Mouse (Mus musculus) CH12.LX (cell line): ENCODE results near the gene Lgr6. TPM values are rescaled to one million over a fixed set of nuclear protein-coding genes. Genes with fewer than 3 reads are reported as not detected.

ENCODE experiments used
- DNase-seq: peaks from one replicate; pipeline ENCODE4 v3.0.0-alpha.2; 2013; ENCODE audit errors: extremely low read depth
- H3K27ac ChIP-seq: 2 replicates; pipeline ENCODE4 v1.5.1; 2012; ENCODE audit warnings: low read depth, mild to moderate bottlenecking, control low read depth, moderate library complexity; ENCODE audit not compliant: insufficient read depth
- H3K27me3 ChIP-seq: replicated peaks from 2 replicates; pipeline ENCODE3; 2012; ENCODE audit warnings: inconsistent platforms
- H3K36me3 ChIP-seq, 2 experiments: replicated peaks in 1 of 2; 2 replicates each; pipeline versions ENCODE3 to v1.6.1; 2012; ENCODE audit warnings: inconsistent platforms in 1 of 2, low read length in 1 of 2, mild to moderate bottlenecking in 1 of 2, mixed read lengths in 1 of 2, moderate library complexity in 1 of 2; ENCODE audit not compliant: control insufficient read depth in 1 of 2, insufficient read depth in 1 of 2
- H3K4me1 ChIP-seq, 2 experiments: 2 replicates each; pipeline ENCODE4 v1.6.1; 2012; ENCODE audit warnings: inconsistent platforms in 1 of 2, moderate library complexity in 1 of 2; ENCODE audit not compliant: insufficient read depth in 2 of 2, control insufficient read depth in 1 of 2
- H3K4me2 ChIP-seq: 2 replicates; pipeline ENCODE4 v1.6.1; 2012; ENCODE audit warnings: low read depth, mild to moderate bottlenecking, control low read depth; ENCODE audit not compliant: poor library complexity, insufficient read depth, severe bottlenecking
- H3K4me3 ChIP-seq, 3 experiments: fragments of 150-350 bp in 1 of 3; sonication (generic) in 1 of 3; replicated peaks in 1 of 3; 2 replicates each; pipeline versions ENCODE3 to v1.5.1; 2011 to 2012; ENCODE audit warnings: low read depth in 2 of 3, low read length in 2 of 3, mild to moderate bottlenecking in 2 of 3, moderate library complexity in 2 of 3, control low read depth in 1 of 3, improper control_type of control experiment in 1 of 3, inconsistent platforms in 1 of 3, mixed read lengths in 1 of 3; ENCODE audit not compliant: poor library complexity in 1 of 3
- H3K79me2 ChIP-seq: replicated peaks from 2 replicates; pipeline ENCODE4 v1.6.1; 2012; ENCODE audit warnings: mild to moderate bottlenecking, moderate library complexity; ENCODE audit not compliant: control insufficient read depth, poor library complexity, insufficient read depth, severe bottlenecking; ENCODE audit errors: extremely low read depth
- H3K9ac ChIP-seq: 2 replicates; pipeline ENCODE4 v1.6.1; 2012; ENCODE audit warnings: low read depth, mild to moderate bottlenecking, control low read depth, moderate library complexity; ENCODE audit not compliant: insufficient read depth
- H3K9me3 ChIP-seq: replicated peaks from 2 replicates; pipeline ENCODE3; 2012; ENCODE audit warnings: low read length, inconsistent platforms, mixed read lengths
- BHLHE40 ChIP-seq: IDR thresholded peaks from 2 replicates; pipeline ENCODE4 v1.6.1; 2011; ENCODE audit warnings: mild to moderate bottlenecking, low read depth, low read length, improper control_type of control experiment
- CHD2 ChIP-seq: IDR thresholded peaks from 2 replicates; pipeline ENCODE4 v1.6.1; 2011; ENCODE audit warnings: low read length, improper control_type of control experiment
- GABPA ChIP-seq: IDR thresholded peaks from 2 replicates; pipeline ENCODE4 v1.6.1; 2012; ENCODE audit warnings: low read depth, low read length, improper control_type of control experiment, inconsistent platforms; ENCODE audit not compliant: insufficient replicate concordance
- HCFC1 ChIP-seq: IDR thresholded peaks from 2 replicates; pipeline ENCODE4 v1.6.1; 2012; ENCODE audit warnings: low read depth, mild to moderate bottlenecking, inconsistent platforms, low read length, improper control_type of control experiment
- IRF4 ChIP-seq: IDR thresholded peaks from 2 replicates; pipeline ENCODE4 v1.6.1; 2014; ENCODE audit warnings: low read depth, mild to moderate bottlenecking, inconsistent platforms, low read length, improper control_type of control experiment
- KAT2A ChIP-seq: IDR thresholded peaks from 2 replicates; pipeline ENCODE4 v1.6.1; 2012; ENCODE audit warnings: low read length, improper control_type of control experiment, inconsistent platforms; ENCODE audit not compliant: insufficient replicate concordance
- MAX ChIP-seq: IDR thresholded peaks from 2 replicates; pipeline ENCODE4 v1.6.1; 2011; ENCODE audit warnings: low read length, improper control_type of control experiment
- MEF2A ChIP-seq: IDR thresholded peaks from 2 replicates; pipeline ENCODE4 v1.6.1; 2014; ENCODE audit warnings: low read depth, mild to moderate bottlenecking, inconsistent platforms, low read length, improper control_type of control experiment, borderline replicate concordance
- NELFE ChIP-seq: IDR thresholded peaks from 2 replicates; pipeline ENCODE4 v1.6.1; 2011; ENCODE audit warnings: low read depth, low read length, improper control_type of control experiment
- NRF1 ChIP-seq: IDR thresholded peaks from 2 replicates; pipeline ENCODE4 v1.6.1; 2014; ENCODE audit warnings: low read depth, mild to moderate bottlenecking, inconsistent platforms, low read length, improper control_type of control experiment, moderate library complexity
- RAD21 ChIP-seq: IDR thresholded peaks from 2 replicates; pipeline ENCODE4 v1.6.1; 2011; ENCODE audit warnings: low read depth, mild to moderate bottlenecking, low read length, improper control_type of control experiment, moderate library complexity
- SIN3A ChIP-seq: IDR thresholded peaks from 2 replicates; pipeline ENCODE4 v1.6.1; 2012; ENCODE audit warnings: low read length, improper control_type of control experiment, inconsistent platforms
- SMC3 ChIP-seq: IDR thresholded peaks from 2 replicates; pipeline ENCODE4 v1.6.1; 2011; ENCODE audit warnings: low read depth, low read length, improper control_type of control experiment
- TBP ChIP-seq: conservative IDR thresholded peaks from 2 replicates; pipeline ENCODE4 v1.6.1; 2011; ENCODE audit warnings: low read depth, low read length, improper control_type of control experiment
- TCF12 ChIP-seq: IDR thresholded peaks from 2 replicates; pipeline ENCODE4 v1.6.1; 2014; ENCODE audit warnings: low read depth, mild to moderate bottlenecking, inconsistent platforms, low read length, improper control_type of control experiment
- UBTF ChIP-seq: IDR thresholded peaks from 2 replicates; pipeline ENCODE4 v1.6.1; 2012; ENCODE audit warnings: low read depth, mild to moderate bottlenecking, inconsistent platforms, low read length, improper control_type of control experiment, moderate library complexity
- USF2 ChIP-seq: conservative IDR thresholded peaks from 2 replicates; pipeline ENCODE4 v1.6.1; 2011; ENCODE audit warnings: low read depth, low read length, improper control_type of control experiment
- ZNF384 ChIP-seq: IDR thresholded peaks from 2 replicates; pipeline ENCODE4 v1.6.1; 2012; ENCODE audit warnings: low read depth, low read length, improper control_type of control experiment, inconsistent platforms
- dilution Hi-C: fragments of 300-500 bp; cut with MboI; formaldehyde crosslinking; loops from 2 replicates; pipeline ENCODE4 v1.14.3; 2020; ENCODE audit warnings: low sequenced_read_pairs; ENCODE audit not compliant: extremely low pct_unique_long_range_greater_than_20kb, extremely low pct_ligation_motif_present
- in situ Hi-C: fragments of 300-500 bp; cut with MboI; formaldehyde crosslinking; loops from 3 replicates; pipeline ENCODE4 v1.14.3; 2019; ENCODE audit warnings: low sequenced_read_pairs, low pct_ligation_motif_present, low pct_unique_long_range_greater_than_20kb, mixed read lengths
- polyA plus RNA-seq: library from polyadenylated mRNA; unstranded; fragments of >175 nt; gene quantifications from 2 replicates; pipeline ENCODE4 v1.2.1, GENCODE M21; 2012; ENCODE audit warnings: low read depth; ENCODE audit not compliant: insufficient read length
- total RNA-seq, 2 experiments: library from RNA; depleted of rRNA; stranded (reverse); fragments of 300-350 nt in 1 of 2; fragments of >200 nt in 1 of 2; gene quantifications; 2 replicates each; pipeline ENCODE4 v1.2.3; 2012 to 2014

Gene Lgr6
- total and polyA plus RNA-seq, 3 experiments: 0.07 to 0.17 (median 0.16) TPM

DNA sequence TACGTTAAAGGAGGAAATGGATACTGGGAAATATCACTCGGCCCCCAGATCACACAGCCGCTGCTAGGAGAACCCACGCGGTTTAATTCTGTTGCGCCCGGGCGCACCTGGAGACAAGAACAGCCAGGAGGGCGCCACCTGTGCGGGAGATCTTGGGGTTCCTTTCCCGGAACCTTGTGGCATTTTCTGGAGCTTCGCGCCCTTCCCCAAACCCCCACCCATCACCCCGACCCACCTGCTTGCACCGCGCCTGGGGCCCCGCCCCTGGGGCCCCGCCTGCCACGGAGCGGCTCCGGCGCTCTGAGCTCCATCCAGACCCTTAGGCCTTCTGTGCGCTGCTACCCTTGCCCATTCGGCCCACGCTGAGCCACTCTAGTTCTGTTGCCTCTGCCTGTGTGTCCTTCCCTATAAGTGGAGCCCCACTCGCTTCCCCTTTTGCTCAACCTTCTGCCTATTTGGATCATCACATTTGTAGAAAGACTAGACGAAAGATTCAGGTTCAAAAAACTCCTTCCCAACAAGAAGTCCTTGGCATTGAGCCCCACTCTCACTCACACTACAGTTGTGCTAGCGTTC is 19.7 kb downstream of the Lgr6 start:
- H3K27me3 ChIP-seq: peaks cover 22% of the 10 kb centered on the region

GRCm38 (mm10) chr1:135083465-135083864 is 21.6 kb downstream of the Lgr6 start:
- Histone ChIP-seq H3K27ac (no peak overlapping the region), H3K4me1 (no peaks in the 10 kb centered on the region), H3K4me3 (no peak overlapping the region), H3K79me2 (no peaks in the 10 kb centered on the region), H3K36me3 (no peaks in the 10 kb centered on the region), H3K27me3 (peaks cover 14% of the 10 kb centered on the region), H3K9me3 (no peaks in the 10 kb centered on the region), H3K9ac (no peak overlapping the region), H3K4me2 (no peak overlapping the region)
- no peak for TF ChIP-seq TCF12
- no peak for TF ChIP-seq MEF2A
- no peak for TF ChIP-seq NRF1
- in situ Hi-C loops (no loop called here), dilution Hi-C loops (no loop called here)
- no peak for DNase-seq

More for the DNA sequence above, 19.7 kb downstream of the Lgr6 start:
- no peaks in the 10 kb centered on the region for H3K9me3 ChIP-seq
- in situ Hi-C loops (no loop called here), dilution Hi-C loops (no loop called here)
- DNase-seq: no peak
- H3K36me3 ChIP-seq: no peaks in the 10 kb centered on the region
- no peak overlapping the region for H3K9ac ChIP-seq
- no peak overlapping the region for H3K4me2 ChIP-seq
- H3K27ac ChIP-seq: no peak overlapping the region
- peaks cover 0 to 9% of the 10 kb centered on the region in 2 experiments; a peak in 3 of 4 replicates for H3K4me1 ChIP-seq
- H3K4me3 ChIP-seq: no peak overlapping the region
- H3K79me2 ChIP-seq: no peaks in the 10 kb centered on the region
- no peak for TF ChIP-seq TCF12
- TF ChIP-seq HCFC1: no peak
- TF ChIP-seq MAX: no peak
- TF ChIP-seq IRF4: no peak
- no peak for TF ChIP-seq BHLHE40
- no peak for TF ChIP-seq USF2
- TF ChIP-seq NELFE: no peak
- TF ChIP-seq ZNF384: no peak
- no peak for TF ChIP-seq RAD21
- no peak for TF ChIP-seq KAT2A
- no peak for TF ChIP-seq TBP
- no peak for TF ChIP-seq GABPA
- TF ChIP-seq UBTF: no peak
- no peak for TF ChIP-seq SIN3A
- no peak for TF ChIP-seq CHD2
- no peak for TF ChIP-seq SMC3
